Mouse (Mus musculus): ENCODE measurements around the gene Eno4. TPM values are rescaled to one million over a fixed set of nuclear protein-coding genes. Genes with fewer than 3 reads are reported as not detected.

Gene Eno4
- polyA plus RNA-seq, 1 experiment: not detected

GRCm38 (mm10) chr19:58968731-58969506, 25.7 kb downstream of the Eno4 start:
- 30% methylated on average over 15 of the region's 15 CpGs for WGBS
- DNase-seq (ENCODE audit: low read depth, low spot score): no peak

GRCm38 (mm10) chr19:58970826-58971225, 27.6 kb downstream of the Eno4 start:
- no peak for DNase-seq (ENCODE audit: low read depth, low spot score)
- 53% methylated on average over 13 of the region's 13 CpGs for WGBS

GRCm38 (mm10) chr19:58974126-58974525, 30.9 kb downstream of the Eno4 start:
- DNase-seq (ENCODE audit: low read depth, low spot score): no peak
- WGBS: 92% methylated on average over 8 of the region's 8 CpGs

GRCm38 (mm10) chr19:58975216-58975863, 32.1 kb downstream of the Eno4 start:
- DNase-seq (ENCODE audit: low read depth, low spot score): no peak
- WGBS: 83% methylated on average over 11 of the region's 11 CpGs

GRCm38 (mm10) chr19:58978401-58979171, 35.4 kb downstream of the Eno4 start:
- WGBS: 66% methylated on average over 11 of the region's 11 CpGs
- DNase-seq (ENCODE audit: low read depth, low spot score): no peak

GRCm38 (mm10) chr19:58979436-58980055, 36.3 kb downstream of the Eno4 start:
- no peak for DNase-seq (ENCODE audit: low read depth, low spot score)
- 63% methylated on average over 13 of the region's 13 CpGs for WGBS

GRCm38 (mm10) chr19:58980056-58980440, 36.8 kb downstream of the Eno4 start:
- DNase-seq (ENCODE audit: low read depth, low spot score): no peak
- 71% methylated on average over 5 of the region's 5 CpGs for WGBS

- DNase-seq (ENCODE audit: low read depth, low spot score): no peak
- WGBS: 67% methylated on average over 9 of the region's 9 CpGs
These were observed 38.3 kb downstream of the Eno4 start for GRCm38 (mm10) chr19:58981571-58981970.

- 90% methylated on average over 6 of the region's 6 CpGs for WGBS
- DNase-seq (ENCODE audit: low read depth, low spot score): no peak
These were observed 59.6 kb downstream of the Eno4 start for GRCm38 (mm10) chr19:59002827-59003226.

GRCm38 (mm10) chr19:59006577-59007340, 63.5 kb downstream of the Eno4 start:
- no peak for DNase-seq (ENCODE audit: low read depth, low spot score)
- 90% methylated on average over 15 of the region's 15 CpGs for WGBS

- WGBS: 76% methylated on average over 5 of the region's 5 CpGs
- DNase-seq (ENCODE audit: low read depth, low spot score): no peak
These were observed 67.6 kb downstream of the Eno4 start for GRCm38 (mm10) chr19:59010802-59011201.

Other genes starting within 250 kb of the Eno4 start
- 1.1 and 1.2 TPM in 2 replicates for gene Pnliprp1, start 214.5 kb upstream of the Eno4 start, polyA plus RNA-seq (2012; rRNA removed)
- 48.8 and 67.0 TPM in 2 replicates for gene Pnliprp2, start 183.7 kb upstream of the Eno4 start, polyA plus RNA-seq (2012; rRNA removed)
- gene 1700019N19Rik, start 149.0 kb upstream of the Eno4 start, polyA plus RNA-seq (2012; rRNA removed): not detected in 2 replicates
- gene Hspa12a, start 229 bp downstream of the Eno4 start, polyA plus RNA-seq (2012; rRNA removed): 10.5 and 18.9 TPM in 2 replicates
- gene Shtn1, start 132.7 kb downstream of the Eno4 start, polyA plus RNA-seq (2012; rRNA removed): 4.1 and 5.5 TPM in 2 replicates
- not detected in 2 replicates for gene Vax1, start 226.6 kb downstream of the Eno4 start, polyA plus RNA-seq (2012; rRNA removed)

All from large intestine, adult 2 months (tissue).